ENCODE assay signal across 8 mouse cellular contexts in the genomic region with DNA sequence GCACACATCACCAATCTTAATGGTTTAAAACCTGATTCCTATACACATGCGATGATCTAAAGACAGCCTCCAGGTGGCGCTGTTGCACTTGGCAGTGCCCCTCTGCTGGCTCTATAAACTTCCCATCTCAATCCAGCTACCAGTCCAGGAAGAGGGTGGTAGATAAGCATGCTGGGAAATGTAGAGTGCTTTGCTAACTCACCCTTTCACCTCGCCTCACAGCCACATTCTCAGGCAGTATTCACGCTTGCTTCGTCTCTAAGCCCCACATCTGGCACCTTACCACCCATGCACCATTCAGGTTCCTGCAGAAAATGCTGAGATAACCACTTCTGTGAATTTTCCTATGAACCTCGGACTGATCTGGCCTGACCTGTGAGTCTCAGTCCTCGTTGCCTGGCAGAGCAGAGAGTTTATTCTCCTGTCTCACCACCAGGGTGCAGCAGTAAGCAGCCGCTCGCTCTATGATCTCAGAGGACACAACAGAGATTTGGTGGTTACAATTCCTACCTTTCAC. TPM values are rescaled to one million over a fixed set of nuclear protein-coding genes. Genes with fewer than 3 reads are reported as not detected.
DNase-seq lines count a peak whose midpoint lies in the region; ATAC-seq and TF ChIP-seq lines count a peak whose summit lies in the region.

No protein-coding gene starts in this region.

- DNase-seq in A20 (ENCODE audit: low read depth, low spot score) = peak; percentile 86
- peak; percentile 69 to 77 for DNase-seq in heart, adult 9 months (ENCODE audit: low spot score in 2 of 2)
- peak; percentile 89 for DNase-seq in kidney, adult 9 months
- peak; percentile 87 for DNase-seq in limb, embryonic 14.5 days (ENCODE audit: low spot score)
- peak; percentile 44 to 53 for DNase-seq in spleen, adult 2 months (ENCODE audit: low read depth in 1 of 2, low spot score in 2 of 2)

- no peak overlapping the region for H3K9ac ChIP-seq in embryonic facial prominence, embryonic 15.5 days
- no peak overlapping the region for H3K9ac ChIP-seq in limb, embryonic 14.5 days (ENCODE audit: low read depth, low read length, severe bottlenecking)
- no peak overlapping the region for H3K9ac ChIP-seq in midbrain, embryonic 16.5 days (ENCODE audit: low read depth, low read length)

- H3K27me3 ChIP-seq in embryonic facial prominence, embryonic 15.5 days = no peaks in the 10 kb centered on the region
- no peaks in the 10 kb centered on the region for H3K27me3 ChIP-seq in limb, embryonic 14.5 days (ENCODE audit: control insufficient read depth, insufficient read depth, low read length)
- H3K27me3 ChIP-seq in midbrain, embryonic 16.5 days (ENCODE audit: control insufficient read depth, insufficient read depth, low read depth, low read length) = no peaks in the 10 kb centered on the region
- no peaks in the 10 kb centered on the region for H3K27me3 ChIP-seq in spleen, adult 2 months (ENCODE audit: control insufficient read depth, insufficient read depth, low read length)

- TF ChIP-seq POLR2A in bone marrow macrophage, adult 2 months (IDR thresholded peaks at IDR 0.05; ENCODE audit: borderline replicate concordance, low read depth, low read length) = no peak
- no peak for TF ChIP-seq POLR2A in limb, embryonic 14.5 days (IDR thresholded peaks at IDR 0.05; ENCODE audit: borderline replicate concordance, extremely low read depth, insufficient read depth, insufficient read length)
- no peak for TF ChIP-seq POLR2A in spleen, adult 2 months (IDR thresholded peaks at IDR 0.05; ENCODE audit: low read depth, low read length)

- peak overlapping the region; percentile 67 for H3K27ac ChIP-seq in bone marrow macrophage, adult 2 months (ENCODE audit: insufficient read depth, low read depth, low read length)
- 0 out of 2 replicates have a peak overlapping the region, but pooled peaks have one; percentile 71 for H3K27ac ChIP-seq in embryonic facial prominence, embryonic 15.5 days (replicated peaks)
- no peak overlapping the region for H3K27ac ChIP-seq in limb, embryonic 14.5 days (replicated peaks; ENCODE audit: low read depth, low read length)
- no peak overlapping the region for H3K27ac ChIP-seq in midbrain, embryonic 16.5 days (ENCODE audit: low read length)
- 0 out of 2 replicates have a peak overlapping the region, but pooled peaks have one; percentile 6 for H3K27ac ChIP-seq in spleen, adult 2 months (ENCODE audit: insufficient read depth, low read length)

- WGBS in embryonic facial prominence, embryonic 15.5 days = 12% methylated on average over 9 of the region's 9 CpGs
- 14% methylated on average over 9 of the region's 9 CpGs for WGBS in limb, embryonic 14.5 days
- WGBS in midbrain, embryonic 16.5 days = 13% methylated on average over 9 of the region's 9 CpGs
- WGBS in spleen, adult 2 months = 4% methylated on average over 9 of the region's 9 CpGs

- H3K4me3 ChIP-seq in bone marrow macrophage, adult 2 months (ENCODE audit: insufficient read depth, low read length) = peak overlapping the region; percentile 61
- H3K4me3 ChIP-seq in embryonic facial prominence, embryonic 15.5 days (replicated peaks) = peak overlapping the region; percentile 34
- peak overlapping the region; percentile 22 for H3K4me3 ChIP-seq in limb, embryonic 14.5 days (replicated peaks; ENCODE audit: low read length)
- no peak overlapping the region for H3K4me3 ChIP-seq in midbrain, embryonic 16.5 days (ENCODE audit: low read depth, low read length)
- peak overlapping the region; percentile 27; the same call in 1 of the 2 replicates for H3K4me3 ChIP-seq in spleen, adult 2 months (ENCODE audit: extremely low read depth, insufficient read depth, insufficient read length)

- no peaks in the 10 kb centered on the region for H3K4me1 ChIP-seq in bone marrow macrophage, adult 2 months (ENCODE audit: control insufficient read depth, insufficient read depth, low read length)
- 0 out of 2 replicates have a peak, but pooled peaks cover 3% of the 10 kb centered on the region for H3K4me1 ChIP-seq in embryonic facial prominence, embryonic 15.5 days
- no peaks in the 10 kb centered on the region for H3K4me1 ChIP-seq in limb, embryonic 14.5 days (ENCODE audit: control insufficient read depth, insufficient read depth, low read length)
- no peaks in the 10 kb centered on the region for H3K4me1 ChIP-seq in midbrain, embryonic 16.5 days (ENCODE audit: control insufficient read depth, insufficient read depth, low read length)
- H3K4me1 ChIP-seq in spleen, adult 2 months (ENCODE audit: control insufficient read depth, insufficient read depth, insufficient read length) = no peaks in the 10 kb centered on the region; the same call in 1 of the 2 replicates

- peak; percentile 55 for TF ChIP-seq CTCF in bone marrow macrophage, adult 2 months (IDR thresholded peaks at IDR 0.05; ENCODE audit: low read depth, low read length)
- TF ChIP-seq CTCF in spleen, adult 2 months (IDR thresholded peaks at IDR 0.05; ENCODE audit: extremely low read depth, insufficient read depth, insufficient read length, insufficient replicate concordance) = peak; percentile 71; the same call in 1 of the 2 replicates

- H3K36me3 ChIP-seq in embryonic facial prominence, embryonic 15.5 days = peaks cover 19% of the 10 kb centered on the region; the same call in 1 of the 2 replicates
- H3K36me3 ChIP-seq in limb, embryonic 14.5 days (ENCODE audit: control insufficient read depth, insufficient read depth, low read length) = peaks cover 30% of the 10 kb centered on the region
- no peaks in the 10 kb centered on the region for H3K36me3 ChIP-seq in midbrain, embryonic 16.5 days (ENCODE audit: control insufficient read depth, insufficient read depth, low read length)
- no peaks in the 10 kb centered on the region for H3K36me3 ChIP-seq in spleen, adult 2 months (ENCODE audit: control insufficient read depth, insufficient read depth, low read length)

- H3K9me3 ChIP-seq in embryonic facial prominence, embryonic 15.5 days (replicated peaks) = no peaks in the 10 kb centered on the region
- no peaks in the 10 kb centered on the region for H3K9me3 ChIP-seq in limb, embryonic 14.5 days (ENCODE audit: control insufficient read depth, low read length)
- no peaks in the 10 kb centered on the region for H3K9me3 ChIP-seq in midbrain, embryonic 16.5 days (replicated peaks; ENCODE audit: control insufficient read depth, low read length, poor library complexity, severe bottlenecking)

- peak; percentile 86 for ATAC-seq in embryonic facial prominence, embryonic 15.5 days (ENCODE audit: insufficient number of reproducible peaks, low FRiP score, low TSS enrichment, low read depth)
- ATAC-seq in limb, embryonic 14.5 days (ENCODE audit: low FRiP score, low read depth) = peak; percentile 76
- peak; percentile 89 for ATAC-seq in midbrain, embryonic 16.5 days

- H3K4me2 ChIP-seq in embryonic facial prominence, embryonic 15.5 days (replicated peaks) = peak overlapping the region; percentile 49
- peak overlapping the region; percentile 39 for H3K4me2 ChIP-seq in limb, embryonic 14.5 days (replicated peaks; ENCODE audit: low read depth, low read length, severe bottlenecking)
- peak overlapping the region; percentile 17 for H3K4me2 ChIP-seq in midbrain, embryonic 16.5 days (ENCODE audit: low read length)

RNA-seq across cellular contexts. Expression of a gene that starts 46.7 kb away (rescaled TPM):
- polyA plus RNA-seq in bone marrow macrophage, adult 2 months (2012; ENCODE audit: insufficient read depth, insufficient read length, missing spikeins) = 6.2 and 7.4 TPM in 2 replicates
- polyA plus RNA-seq in embryonic facial prominence, embryonic 15.5 days (2015; fragmentation: Nextera tagmentation; extraction: Ambion mirVana) = 14.1 and 15.0 TPM in 2 replicates
- polyA plus RNA-seq in limb, embryonic 14.5 days (2012; rRNA removed) = 7.7 and 8.4 TPM in 2 replicates
- polyA plus RNA-seq in limb, embryonic 14.5 days (2014; fragmentation: Nextera tagmentation; extraction: Ambion mirVana) = 12.5 and 15.3 TPM in 2 replicates
- 35.7 and 37.7 TPM in 2 replicates for polyA plus RNA-seq in midbrain, embryonic 16.5 days (2015; fragmentation: Nextera tagmentation; extraction: Ambion mirVana)
- 0.54 and 0.81 TPM in 2 replicates for polyA plus RNA-seq in spleen, adult 2 months (2012; rRNA removed)

Comparison
In these comparisons a context has a peak if more than half of its experiments do, and no peak if none do; other contexts are left out.
1. H3K27ac ChIP-seq: peak in bone marrow macrophage, adult 2 months (single experiment), embryonic facial prominence, embryonic 15.5 days (single experiment) and spleen, adult 2 months (single experiment); none in limb, embryonic 14.5 days (single experiment) and midbrain, embryonic 16.5 days (single experiment).
2. Peak in every context shown above with its lines, with median percentiles within 50 percentile points of each other: DNase-seq, ATAC-seq and H3K4me2 ChIP-seq.